Mouse (Mus musculus) spleen, adult 18-20 months (tissue): ENCODE data around the gene Castor2.

Experiments
- DNase-seq, 2 experiments: peaks; one replicate each; pipeline ENCODE4 v3.0.0; 2022; ENCODE audit warnings: mixed read lengths in 2 of 2

Gene Castor2

DNA sequence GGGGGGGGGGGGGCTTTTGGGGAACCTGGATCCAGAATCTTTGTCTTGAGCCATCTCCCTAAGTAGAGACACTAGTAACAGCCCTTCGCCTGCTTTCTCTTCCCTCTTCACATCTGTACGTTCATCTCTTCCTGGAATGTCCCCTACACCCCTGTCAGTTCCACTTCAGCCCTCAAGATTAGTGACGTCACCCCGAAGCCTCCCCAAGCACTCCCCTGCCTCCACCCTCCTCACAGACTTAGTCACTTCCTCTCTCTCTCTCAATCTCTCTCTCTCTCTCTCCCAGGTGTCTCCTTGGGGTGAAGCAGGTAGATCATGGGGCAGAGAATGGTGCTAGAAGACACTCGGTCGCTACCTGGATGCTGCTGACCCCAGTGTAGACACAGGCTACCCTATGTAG is 3.2 kb downstream of the Castor2 start:
- no peak for DNase-seq

DNA sequence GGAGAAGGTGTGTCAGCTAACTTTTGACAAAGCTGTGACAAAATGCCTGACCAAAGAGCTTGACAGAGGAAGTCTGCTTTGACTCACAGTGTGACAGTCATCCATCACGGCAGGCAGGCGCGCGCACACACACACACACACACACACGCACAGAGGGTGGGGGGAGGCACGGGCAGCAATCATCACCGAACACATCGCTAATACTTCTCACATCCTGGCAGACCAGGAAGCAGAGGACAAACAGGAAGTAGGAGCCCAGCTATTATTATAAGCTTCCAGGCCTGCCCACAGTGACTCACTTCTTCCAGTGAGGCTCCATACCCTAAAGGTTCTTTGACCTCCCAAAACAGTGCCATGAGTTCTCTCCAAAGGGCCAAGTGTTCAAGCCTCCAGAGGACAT is 6.3 kb downstream of the Castor2 start:
- DNase-seq = no peak

DNA sequence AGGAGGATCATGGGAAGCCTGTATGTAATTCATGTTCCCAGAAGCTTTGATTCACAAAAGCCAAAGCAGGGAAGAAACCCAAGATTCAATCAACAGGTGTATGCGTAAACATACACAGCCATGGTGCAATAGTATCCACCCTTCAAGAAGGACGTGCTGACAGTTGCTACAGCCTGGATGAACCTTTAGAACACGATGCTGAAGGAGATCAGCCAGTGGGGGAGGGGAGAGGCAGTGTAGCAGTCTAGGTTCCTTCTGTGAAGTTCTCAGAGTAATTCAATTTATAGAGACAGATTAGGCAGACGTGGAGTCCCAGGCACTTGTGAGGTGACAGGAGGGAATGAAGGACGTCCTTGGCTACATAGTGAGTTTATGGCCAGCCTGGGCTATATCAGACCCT is 15.5 kb downstream of the Castor2 start:
- DNase-seq = no peak

DNA sequence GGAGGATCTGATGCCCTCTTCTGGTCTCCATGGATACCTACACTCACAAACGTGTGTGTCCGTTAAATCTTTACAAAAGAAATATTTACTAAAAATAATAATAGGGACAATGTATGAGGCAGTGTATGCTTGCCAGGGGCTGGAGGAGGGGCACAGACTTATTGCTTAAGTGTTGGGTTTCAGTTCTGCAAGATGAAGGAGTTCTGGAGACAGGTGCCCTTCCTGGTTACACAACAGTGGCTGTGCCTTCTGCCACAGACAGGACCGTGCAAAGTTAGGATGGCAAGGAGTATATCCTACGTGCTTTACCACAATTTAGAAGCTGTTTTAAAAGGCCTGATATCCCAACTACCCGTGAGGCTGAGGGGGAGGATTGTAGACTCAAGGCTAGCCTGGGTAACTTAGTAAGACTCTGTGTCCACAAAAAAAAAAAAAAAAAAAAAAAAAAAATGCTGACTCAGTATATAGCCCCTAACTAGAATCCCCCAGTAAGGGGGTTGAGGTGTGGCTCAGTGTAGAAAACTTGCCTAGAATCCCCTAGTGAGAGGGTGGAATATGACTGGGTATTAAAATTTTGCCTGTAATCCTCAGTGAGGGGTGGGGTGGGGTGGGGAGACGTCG is 16.2 kb downstream of the Castor2 start:
- no peak for DNase-seq

DNA sequence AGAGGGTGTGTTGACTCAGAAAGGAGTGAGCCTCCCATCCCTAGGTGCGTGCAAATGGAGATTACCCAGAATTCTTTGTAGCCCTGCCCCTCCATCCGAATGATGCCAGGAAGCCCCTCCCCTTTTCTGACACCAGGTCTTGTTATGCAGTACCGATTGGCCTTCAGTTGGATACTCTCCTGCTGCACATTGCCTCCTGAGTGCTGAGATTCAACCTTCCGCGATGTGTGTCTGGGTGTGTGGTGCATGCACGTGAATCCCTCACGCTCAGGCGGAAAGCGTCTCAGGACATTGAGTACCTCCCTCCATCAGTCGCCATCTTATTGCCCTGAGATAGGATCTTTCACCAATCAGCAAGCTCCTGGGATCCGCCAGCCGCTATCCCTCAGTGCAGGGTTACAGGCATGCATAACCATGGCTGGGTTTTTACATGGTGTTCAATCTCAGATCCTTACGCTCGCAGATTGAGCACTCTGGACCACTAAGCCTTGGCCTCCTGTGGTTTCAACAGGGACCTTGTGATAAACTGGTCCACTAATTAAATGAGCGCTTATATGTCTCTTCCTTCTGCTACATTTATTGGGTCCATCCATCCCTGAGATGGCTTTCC is 19.4 kb downstream of the Castor2 start:
- no peak for DNase-seq

DNA sequence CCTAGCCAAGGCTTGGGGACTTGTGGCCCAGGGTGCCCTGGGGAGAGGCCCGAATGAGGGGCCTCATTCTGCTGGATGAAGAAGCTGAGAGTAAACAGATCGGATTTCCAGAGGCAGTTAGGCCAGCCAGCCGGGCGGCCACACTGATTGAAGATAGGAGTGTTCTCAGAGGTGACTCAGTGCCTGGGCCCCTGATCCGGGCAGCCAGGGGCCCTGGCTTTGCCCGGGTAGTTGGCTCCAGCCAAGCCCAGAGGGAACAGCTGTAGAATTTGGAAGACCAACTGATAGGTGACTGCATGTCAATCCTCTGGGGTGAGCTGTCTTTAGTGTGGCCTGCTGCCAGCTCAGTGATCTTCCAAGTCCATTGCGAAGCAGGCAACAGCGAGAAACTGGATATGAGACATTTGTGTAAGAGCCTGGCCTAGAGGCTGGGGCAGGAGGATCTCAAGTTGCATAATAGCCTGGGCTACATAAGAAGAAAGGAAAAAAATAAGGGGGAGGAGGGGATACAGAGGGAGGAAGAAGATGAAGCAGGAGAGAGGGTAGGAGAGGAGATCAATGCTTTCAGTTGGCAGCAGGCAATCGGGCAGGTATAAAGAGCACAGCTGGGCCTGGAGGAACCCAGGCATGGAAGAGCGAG is 20.1 kb downstream of the Castor2 start:
- DNase-seq = no peak

DNA sequence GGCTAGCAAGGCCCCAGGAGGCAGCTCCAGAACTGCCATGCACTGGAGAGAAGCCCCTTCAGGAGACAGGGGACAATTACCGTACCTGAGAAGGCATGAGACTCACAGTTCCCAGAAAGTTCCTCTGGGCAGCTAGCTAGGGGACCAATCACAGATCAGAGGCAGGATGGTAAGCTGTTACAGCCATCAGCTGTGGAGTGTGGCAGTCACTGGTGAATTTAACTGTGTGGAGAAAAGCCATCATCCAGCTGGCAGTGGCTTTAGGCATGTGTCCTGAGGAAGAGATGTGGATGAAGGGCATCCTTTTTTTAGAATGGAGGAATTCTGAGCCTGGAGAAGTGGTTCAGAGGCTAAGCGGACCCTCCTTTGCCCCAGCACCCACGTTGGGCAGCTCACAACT is 20.6 kb downstream of the Castor2 start:
- no peak for DNase-seq

DNA sequence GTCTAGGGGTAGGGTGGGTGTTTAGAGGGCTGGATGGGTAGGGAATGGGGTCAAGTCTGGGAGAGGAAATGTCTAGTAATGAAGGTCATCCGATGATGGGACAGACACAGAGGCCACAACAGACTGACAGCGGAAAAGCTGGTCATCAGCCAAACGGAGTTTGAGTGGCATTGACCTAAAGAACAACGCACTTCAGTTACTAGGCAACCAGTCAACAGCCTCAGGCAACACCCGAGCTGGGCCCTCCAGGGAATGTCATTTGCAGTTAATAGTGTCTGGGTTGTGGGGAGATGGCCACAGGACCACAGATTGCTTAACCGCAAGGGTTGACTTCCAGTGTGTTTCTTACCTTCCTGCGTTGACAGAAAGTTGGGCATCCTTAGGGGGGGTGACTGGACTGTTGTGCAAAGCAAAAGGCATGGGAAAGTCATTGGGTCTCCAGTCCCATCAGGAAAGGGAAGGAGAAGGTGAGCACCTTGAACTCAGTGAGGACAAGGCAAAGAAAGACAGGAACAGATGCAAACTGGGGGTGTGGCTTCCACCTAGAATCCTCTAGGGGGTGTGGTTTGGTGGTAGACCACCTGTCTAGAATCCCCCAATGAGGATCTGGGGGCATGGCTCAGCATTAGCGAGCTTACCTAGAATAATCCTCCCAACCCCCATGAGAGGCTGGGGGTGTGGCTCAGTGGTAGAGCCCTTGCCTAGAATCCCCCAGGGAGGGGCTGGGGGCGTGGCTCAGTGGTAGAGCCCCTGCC is 21.8 kb downstream of the Castor2 start:
- DNase-seq = no peak

DNA sequence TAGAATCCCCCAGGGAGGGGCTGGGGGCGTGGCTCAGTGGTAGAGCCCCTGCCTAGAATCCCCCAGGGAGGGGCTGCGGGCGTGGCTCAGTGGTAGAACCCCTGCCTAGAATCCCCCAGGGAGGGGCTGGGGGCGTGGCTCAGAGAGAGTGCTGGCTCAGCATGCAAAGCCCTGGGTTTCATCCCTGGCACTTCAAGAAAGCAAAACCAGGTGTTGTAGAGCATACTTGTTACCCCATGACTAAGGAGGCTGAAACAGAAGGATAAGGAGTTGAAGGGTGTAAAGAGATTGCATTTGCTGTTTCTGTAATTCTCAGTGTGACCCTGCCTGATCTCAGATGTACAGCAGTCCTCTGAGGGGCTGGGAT is 22.4 kb downstream of the Castor2 start:
- no peak for DNase-seq

DNA sequence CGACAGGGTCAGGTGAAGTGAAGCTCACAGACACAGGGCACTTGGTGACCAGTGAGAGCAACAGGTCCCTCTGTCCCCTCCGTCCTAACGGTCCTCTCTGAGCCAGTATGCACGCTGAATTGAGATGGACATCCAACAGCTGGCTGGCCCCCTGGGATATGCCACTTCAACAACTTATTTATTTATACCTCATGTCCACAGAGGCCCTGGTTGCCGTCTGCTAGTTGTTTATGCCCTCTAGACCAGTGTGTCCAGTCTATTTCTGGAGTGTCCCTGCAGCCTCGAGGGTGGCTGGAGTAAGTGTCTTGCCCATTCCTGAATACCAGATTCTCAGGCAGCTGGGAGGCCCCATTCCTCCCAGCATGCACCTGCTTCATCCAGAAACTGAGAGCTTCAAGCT is 24.3 kb downstream of the Castor2 start:
- DNase-seq = no peak

DNA sequence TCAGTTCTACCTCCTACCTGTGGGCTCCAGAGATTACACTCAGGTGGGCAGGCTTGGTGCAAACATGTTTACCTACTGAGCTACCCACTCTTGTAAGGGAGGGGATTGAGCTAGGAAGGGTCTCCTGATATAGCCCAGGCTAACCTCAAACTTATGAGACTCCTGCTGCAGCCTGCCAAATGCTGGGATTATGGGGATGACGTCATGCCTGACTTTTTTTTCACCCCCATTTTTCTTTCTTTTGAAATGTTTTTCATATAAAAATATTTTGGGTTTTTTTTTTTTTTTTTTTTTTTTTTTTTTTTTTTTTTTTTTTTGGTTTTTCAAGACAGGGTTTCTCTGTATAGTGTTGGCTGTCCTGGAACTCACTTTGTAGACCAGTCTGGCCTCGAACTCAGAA is 26.7 kb downstream of the Castor2 start:
- DNase-seq = no peak

DNA sequence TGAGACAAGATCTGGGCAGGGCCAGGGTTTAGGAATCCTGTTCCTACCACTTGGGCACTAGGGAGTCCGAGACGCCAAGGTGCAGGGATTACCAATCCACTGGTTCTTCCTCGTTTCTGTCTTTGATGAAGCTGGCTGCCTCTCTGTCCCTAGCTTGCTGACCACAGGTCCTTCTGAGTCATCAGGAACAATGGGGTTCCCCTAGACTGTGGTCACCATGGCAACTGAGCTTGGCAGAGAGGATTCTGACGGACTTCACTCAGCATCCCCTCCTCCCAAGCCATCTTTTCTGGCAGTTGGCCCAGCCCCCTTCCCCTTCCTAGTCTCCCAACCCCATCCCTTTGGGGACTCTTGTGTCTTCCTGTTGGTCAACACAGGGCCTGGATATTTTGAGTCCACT is 32.1 kb downstream of the Castor2 start:
- no peak for DNase-seq

DNA sequence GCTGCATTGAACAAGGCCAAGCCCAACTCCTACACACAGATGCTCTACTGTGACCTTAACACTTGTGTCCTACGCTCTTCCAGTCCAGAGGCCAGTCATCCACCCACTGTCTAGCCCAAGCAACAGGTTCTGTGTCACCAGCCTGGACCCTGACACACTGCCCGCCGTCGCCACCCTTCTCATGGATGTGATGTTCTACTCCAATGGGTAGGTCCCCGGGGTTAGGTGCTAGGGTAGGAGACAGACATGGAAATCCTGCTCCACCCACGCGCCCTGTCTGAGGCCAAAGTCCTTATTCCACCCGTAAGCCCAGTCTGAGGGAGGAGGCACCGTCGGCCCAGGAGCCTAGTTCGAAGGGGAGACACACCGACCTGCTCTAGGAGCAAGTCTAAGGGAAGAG is 36.5 kb downstream of the Castor2 start:
- DNase-seq = no peak

DNA sequence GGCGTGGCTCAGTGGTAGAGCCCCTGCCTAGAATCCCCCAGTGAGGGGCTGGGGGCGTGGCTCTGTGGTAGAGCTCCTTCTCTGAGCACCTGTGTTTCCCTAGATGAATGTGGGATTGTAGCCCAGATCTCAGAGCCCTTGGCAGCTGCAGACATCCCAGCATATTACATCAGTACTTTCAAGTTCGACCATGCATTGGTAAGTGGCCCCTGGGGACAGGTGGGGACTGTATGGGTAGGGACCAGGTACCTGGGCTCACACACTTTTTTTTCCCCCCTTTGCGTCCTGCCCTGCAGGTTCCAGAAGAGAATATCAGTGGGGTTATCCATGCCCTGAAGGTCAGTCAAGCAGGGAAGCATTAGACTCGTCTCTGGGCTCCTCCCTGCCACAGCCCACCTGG is 38.4 kb downstream of the Castor2 start:
- no peak for DNase-seq

DNA sequence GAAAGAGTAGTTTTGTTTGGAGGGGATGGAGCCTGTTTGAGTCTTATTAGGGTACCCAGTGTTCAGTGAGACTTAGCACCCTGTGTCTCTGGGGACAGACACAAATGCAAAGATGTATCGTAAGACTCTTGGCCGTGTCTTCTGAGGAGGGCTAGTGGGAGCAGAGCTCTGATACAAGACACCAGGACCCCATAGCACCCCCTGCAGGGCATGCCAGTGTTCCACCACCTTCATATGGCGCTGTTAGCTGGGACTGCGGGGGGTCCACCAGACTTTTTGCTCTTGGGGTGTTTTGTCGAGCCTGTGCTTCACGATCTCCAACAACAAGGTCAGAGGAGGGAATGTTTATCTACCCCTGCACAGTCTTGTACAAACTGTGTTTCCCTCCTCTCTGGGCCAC is 39.9 kb downstream of the Castor2 start:
- no peak for DNase-seq

DNA sequence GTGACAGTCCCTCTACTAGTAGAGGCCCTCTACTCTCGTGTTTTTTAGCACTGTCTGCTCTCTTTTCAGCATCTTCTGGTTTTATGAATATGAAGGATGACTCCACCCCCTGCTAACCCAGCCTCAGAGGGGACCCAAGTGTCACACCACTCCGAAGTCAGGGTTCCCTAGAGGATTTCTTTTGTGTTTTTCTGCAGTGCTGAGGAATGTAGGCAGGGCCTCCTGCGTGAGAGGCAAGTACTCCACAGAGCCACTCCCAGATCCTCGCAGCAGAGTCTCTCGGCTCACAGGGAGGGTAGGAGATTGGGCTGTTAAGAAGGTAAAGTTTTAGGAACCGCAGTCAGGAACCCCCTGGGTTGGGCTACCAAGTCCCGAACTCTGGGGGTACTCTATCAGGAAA is 41.7 kb downstream of the Castor2 start:
- DNase-seq = no peak

DNA sequence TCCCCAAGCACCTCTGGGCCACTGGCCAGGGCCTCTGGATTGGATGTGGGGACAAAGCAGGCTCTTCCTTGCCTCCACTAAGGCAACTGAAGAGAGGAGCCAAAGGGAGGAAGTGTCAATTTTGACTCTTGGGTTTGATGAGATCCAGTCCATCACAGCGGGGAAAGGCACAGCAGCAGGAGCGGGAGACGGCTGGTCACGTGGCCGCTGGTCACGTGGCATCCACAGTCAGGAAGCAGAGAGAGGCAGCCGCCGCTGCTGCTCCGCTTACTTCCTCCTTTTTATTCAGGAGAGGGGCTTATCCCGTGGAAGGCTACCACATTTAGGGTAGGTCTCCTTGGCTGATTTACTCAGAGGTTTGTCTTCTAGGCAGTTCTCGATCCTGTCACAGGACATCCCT is 42.9 kb downstream of the Castor2 start:
- no peak for DNase-seq

DNA sequence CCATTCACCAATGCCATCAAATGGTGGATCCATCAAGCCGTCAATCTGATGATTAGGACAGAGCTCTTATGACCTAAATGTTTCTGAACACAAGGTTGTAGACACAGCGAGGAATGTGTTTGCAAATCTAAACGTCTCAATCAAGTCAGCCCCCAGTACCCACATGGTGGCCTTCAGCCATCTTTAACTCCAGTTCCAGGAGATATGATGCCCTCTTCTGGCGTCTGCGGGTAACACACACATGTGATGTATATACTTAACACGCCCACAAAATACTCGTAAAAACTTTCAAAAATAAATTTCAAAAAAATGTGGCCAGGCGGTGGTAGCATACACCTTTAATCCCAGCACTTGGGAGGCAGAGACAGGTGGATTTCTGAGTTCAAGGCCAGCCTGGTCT is 45.5 kb downstream of the Castor2 start:
- DNase-seq = no peak

DNA sequence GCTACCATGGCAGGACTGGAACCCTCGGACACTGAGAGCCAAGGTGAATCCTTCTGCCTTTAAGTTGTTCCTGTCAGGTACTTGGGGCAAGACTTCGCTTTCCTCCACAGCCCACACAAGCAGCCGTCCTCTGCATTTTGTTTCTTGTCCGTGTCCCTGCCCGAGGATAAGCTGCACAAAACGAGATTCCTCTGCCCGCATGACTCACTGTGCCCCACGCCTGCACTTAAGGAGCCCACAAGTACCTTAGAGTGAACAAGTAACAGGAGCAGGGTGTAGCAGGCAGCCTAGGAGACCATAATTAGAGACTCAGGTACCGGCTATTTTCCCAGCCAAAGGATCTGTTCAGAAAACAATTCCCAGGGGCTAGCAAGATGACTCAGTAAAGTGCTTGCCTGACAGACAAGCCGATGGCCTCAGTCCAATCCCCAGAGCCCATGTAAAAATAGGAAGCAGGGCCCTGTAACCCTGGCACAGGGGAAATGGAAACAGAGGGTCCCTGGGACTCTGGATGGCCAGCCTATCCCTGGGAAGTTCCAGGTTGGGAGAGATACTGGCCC is 47.8 kb downstream of the Castor2 start:
- no peak for DNase-seq

DNA sequence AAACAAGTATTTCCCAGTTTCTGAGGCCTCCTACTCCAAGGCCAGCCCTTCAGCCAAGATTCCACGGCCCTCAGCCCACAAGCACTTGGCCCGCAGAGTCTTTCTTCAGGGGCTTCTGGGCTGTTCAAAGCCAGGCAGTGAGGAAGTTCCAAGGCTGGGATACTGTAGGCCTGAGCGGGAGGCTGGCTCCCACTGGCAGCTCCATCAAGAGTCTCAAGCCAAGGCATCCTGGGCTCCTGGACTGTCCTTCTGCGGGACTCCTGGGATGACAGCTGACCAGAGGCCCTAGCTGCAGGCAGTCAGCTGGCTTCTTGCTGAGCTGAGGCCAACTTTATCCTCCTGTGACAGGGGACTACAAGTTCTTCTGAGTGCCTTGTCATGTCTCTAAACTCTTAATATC is 48.6 kb downstream of the Castor2 start:
- no peak for DNase-seq

DNA sequence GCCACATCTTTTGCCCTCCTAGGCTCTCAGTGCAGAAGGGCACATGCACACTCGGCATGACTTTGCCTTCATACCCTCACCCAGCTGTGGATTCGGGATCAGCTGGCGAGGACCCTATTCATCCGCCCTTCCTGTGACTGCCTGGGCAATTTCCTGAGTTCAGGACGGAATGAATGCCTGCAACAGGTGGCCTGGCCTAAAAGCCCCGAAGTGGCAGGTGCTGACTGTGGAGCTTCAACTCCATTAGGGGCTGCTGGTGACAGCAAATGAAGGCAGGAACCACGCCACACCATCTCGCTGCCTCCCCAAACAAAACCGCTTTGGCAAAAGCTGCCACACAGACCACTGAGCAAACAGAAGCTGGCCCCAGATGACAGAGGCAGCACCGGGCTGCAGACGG is 52.4 kb downstream of the Castor2 start:
- no peak for DNase-seq

DNA sequence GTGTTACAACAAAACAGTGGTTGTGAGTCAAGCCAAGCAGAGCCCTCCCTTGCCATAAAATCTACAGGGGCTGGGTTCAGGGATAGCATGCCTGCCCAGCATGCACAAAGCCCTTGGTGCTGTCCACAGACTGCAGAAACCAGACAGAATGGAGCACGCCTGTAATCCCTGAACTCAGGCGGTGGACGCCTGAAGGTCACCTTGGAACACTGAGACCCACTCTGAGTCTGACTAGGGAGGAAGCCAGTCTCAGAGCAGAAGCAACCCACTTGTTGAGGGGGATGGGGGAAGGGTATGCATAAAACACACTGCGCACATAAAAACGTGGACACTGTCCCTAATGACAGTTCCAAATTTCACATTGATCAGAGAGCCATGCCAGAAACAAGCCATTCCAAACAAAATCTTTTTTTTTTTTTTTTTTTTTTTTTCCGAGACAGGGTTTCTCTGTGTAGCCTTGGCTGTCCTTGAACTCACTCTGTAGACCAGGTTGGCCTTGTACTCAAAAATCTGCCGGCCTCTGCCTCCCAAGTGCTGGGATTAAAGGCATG is 56.5 kb downstream of the Castor2 start:
- DNase-seq = no peak

DNA sequence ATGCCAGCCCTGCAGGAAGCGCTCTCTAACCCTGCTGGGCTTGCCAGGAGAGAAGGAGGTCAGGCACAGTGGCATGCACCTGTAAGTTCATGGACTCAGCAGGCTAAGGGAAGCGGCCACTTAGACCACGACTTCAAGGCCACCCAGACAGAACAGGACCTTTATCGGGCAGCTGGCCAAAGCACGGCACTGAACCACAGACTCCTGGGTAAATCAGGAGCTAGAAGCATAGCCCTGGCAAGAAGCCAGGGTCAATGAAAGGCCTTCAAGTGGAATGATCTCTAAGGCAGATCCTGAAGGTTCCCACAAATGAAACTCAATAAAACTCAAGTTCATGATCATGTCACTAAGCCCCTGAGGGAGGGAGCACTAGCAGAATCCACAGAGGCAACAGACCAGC is 65.2 kb downstream of the Castor2 start:
- no peak for DNase-seq

DNA sequence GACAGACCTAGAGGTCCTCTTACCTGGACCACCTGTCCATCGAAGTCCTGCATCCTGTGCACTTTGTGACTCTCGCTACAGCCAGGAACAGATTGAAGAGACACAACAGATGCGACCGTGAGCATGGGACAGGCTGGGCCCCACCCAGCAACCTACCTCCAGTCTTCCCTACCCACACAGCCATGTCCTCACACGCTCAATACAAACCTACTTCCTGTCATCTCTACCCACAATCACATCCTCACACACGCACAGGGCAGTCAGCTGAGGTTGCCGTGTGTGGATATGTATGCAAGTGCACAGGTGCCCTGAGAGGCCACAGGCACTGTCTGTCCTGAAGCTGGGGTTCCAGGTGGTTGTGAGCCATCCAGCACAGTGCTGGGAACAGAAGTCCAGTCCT is 67.1 kb downstream of the Castor2 start:
- DNase-seq = no peak
